Mouse (Mus musculus) neural tube, embryonic 12.5 days (tissue): ENCODE results near the gene Tnfsf12. TPM values are rescaled to one million over a fixed set of nuclear protein-coding genes. Genes with fewer than 3 reads are reported as not detected.
A peak's percentile ranks its signal among the peaks of the same experiment; 100 is the strongest.
"Not testable (repeated sequence)": the region's sequence is repeated elsewhere in the genome, so short reads cannot be mapped to it uniquely, and the experiment has no call there.

Experiments
- ATAC-seq: fragments of 200-750 bp; cut with Nextera tagmentation; 2 replicates; pipeline ENCODE4 v1.8.0; 2017; ENCODE audit warnings: low read depth, mild to moderate bottlenecking, moderate TSS enrichment, moderate library complexity; ENCODE audit not compliant: low FRiP score
- H3K27ac ChIP-seq: fragments of 300-500 bp; sonication (generic); 2 replicates; pipeline ENCODE4 v1.5.1; 2016
- H3K27me3 ChIP-seq: fragments of 300-500 bp; sonication (generic); replicated peaks from 2 replicates; pipeline ENCODE4 v1.6.1; 2016; ENCODE audit warnings: mild to moderate bottlenecking
- H3K36me3 ChIP-seq: fragments of 300-500 bp; sonication (generic); 2 replicates; pipeline ENCODE4 v1.6.1; 2016; ENCODE audit warnings: mild to moderate bottlenecking
- H3K4me1 ChIP-seq: fragments of 300-500 bp; sonication (generic); 2 replicates; pipeline ENCODE4 v1.6.1; 2016
- H3K4me2 ChIP-seq: fragments of 300-500 bp; sonication (generic); replicated peaks from 2 replicates; pipeline ENCODE4 v1.6.1; 2016; ENCODE audit warnings: mild to moderate bottlenecking
- H3K4me3 ChIP-seq: fragments of 300-500 bp; sonication (generic); 2 replicates; pipeline ENCODE4 v1.5.1; 2016
- H3K9ac ChIP-seq: fragments of 300-500 bp; sonication (generic); 2 replicates; pipeline ENCODE4 v1.6.1; 2016; ENCODE audit warnings: mild to moderate bottlenecking
- H3K9me3 ChIP-seq: fragments of 300-500 bp; sonication (generic); 2 replicates; pipeline ENCODE4 v1.6.1; 2016; ENCODE audit warnings: mild to moderate bottlenecking
- WGBS: fragments of 180-500 bp; shearing (Covaris S2); methylation state at CpG from one replicate; pipeline ENCODE4 v1.1.7; 2016; 5-methylcytosine and 5-hydroxymethylcytosine counted together
- polyA plus RNA-seq: library from polyadenylated mRNA; unstranded; fragments of >200 nt; fragmentation: Nextera tagmentation; extraction: Ambion mirVana; gene quantifications from 2 replicates; pipeline ENCODE4 v1.2.1, GENCODE M21; 2016

Tnfsf12 gene
- polyA plus RNA-seq, 1 experiment from 2014 or later: 1.9 TPM

GRCm38 (mm10) chr11:69702886-69703285 is 7.2 kb upstream of the Tnfsf12 start:
- H3K9ac ChIP-seq, H3K27ac ChIP-seq, ATAC-seq, H3K27me3 ChIP-seq, H3K4me2 ChIP-seq, H3K4me3 ChIP-seq, H3K9me3 ChIP-seq, H3K36me3 ChIP-seq, H3K4me1 ChIP-seq: not testable (repeated sequence)
- WGBS: 93% methylated on average over 10 of the region's 10 CpGs

- Histone ChIP-seq H3K9me3 (no peaks in the 10 kb centered on the region), H3K36me3 (no peaks in the 10 kb centered on the region), H3K4me2 (no peak overlapping the region), H3K27ac (no peak overlapping the region), H3K27me3 (0 out of 2 replicates have a peak, but pooled peaks cover 2% of the 10 kb centered on the region), H3K4me1 (peaks cover 13% of the 10 kb centered on the region), H3K4me3 (no peak overlapping the region), H3K9ac (no peak overlapping the region)
- no peak for ATAC-seq
- 76% methylated on average over 1 of the region's 1 CpGs for WGBS
Measured at GRCm38 (mm10) chr11:69699595-69699994, 3.9 kb upstream of the Tnfsf12 start.

GRCm38 (mm10) chr11:69698574-69698973 is 2.9 kb upstream of the Tnfsf12 start:
- no peak for ATAC-seq
- Histone ChIP-seq H3K9ac (no peak overlapping the region), H3K9me3 (no peaks in the 10 kb centered on the region), H3K27me3 (0 out of 2 replicates have a peak, but pooled peaks cover 2% of the 10 kb centered on the region), H3K4me3 (no peak overlapping the region), H3K36me3 (no peaks in the 10 kb centered on the region), H3K4me2 (no peak overlapping the region), H3K27ac (no peak overlapping the region), H3K4me1 (peaks cover 13% of the 10 kb centered on the region)
- 70% methylated on average over 5 of the region's 5 CpGs for WGBS

GRCm38 (mm10) chr11:69697396-69697795 is 1.7 kb upstream of the Tnfsf12 start:
- no peak for ATAC-seq
- H3K36me3 ChIP-seq: no peaks in the 10 kb centered on the region
- 91% methylated on average over 3 of the region's 3 CpGs for WGBS
- no peak overlapping the region for H3K27ac ChIP-seq
- no peaks in the 10 kb centered on the region for H3K9me3 ChIP-seq
- H3K9ac ChIP-seq: no peak overlapping the region
- no peak overlapping the region for H3K4me3 ChIP-seq
- 0 out of 2 replicates have a peak, but pooled peaks cover 2% of the 10 kb centered on the region for H3K27me3 ChIP-seq
- H3K4me2 ChIP-seq: no peak overlapping the region
- H3K4me1 ChIP-seq: peaks cover 13% of the 10 kb centered on the region

GRCm38 (mm10) chr11:69695046-69695360 is 646 bp downstream of the Tnfsf12 start:
- Histone ChIP-seq H3K4me2 (peak overlapping the region; percentile 92), H3K4me1 (peaks cover 13% of the 10 kb centered on the region), H3K9me3 (no peaks in the 10 kb centered on the region), H3K36me3 (no peaks in the 10 kb centered on the region), H3K4me3 (peak overlapping the region; percentile 44), H3K27me3 (0 out of 2 replicates have a peak, but pooled peaks cover 2% of the 10 kb centered on the region), H3K27ac (no peak overlapping the region), H3K9ac (peak overlapping the region; percentile 83; the same call in 1 of the 2 replicates)
- WGBS: 35% methylated on average over 6 of the region's 6 CpGs
- ATAC-seq: no peak

GRCm38 (mm10) chr11:69693421-69693965 is 2.2 kb downstream of the Tnfsf12 start:
- Histone ChIP-seq H3K4me2 (no peak overlapping the region), H3K9ac (no peak overlapping the region), H3K27ac (no peak overlapping the region), H3K4me3 (no peak overlapping the region), H3K4me1 (peaks cover 13% of the 10 kb centered on the region), H3K36me3 (no peaks in the 10 kb centered on the region), H3K9me3 (no peaks in the 10 kb centered on the region), H3K27me3 (0 out of 2 replicates have a peak, but pooled peaks cover 2% of the 10 kb centered on the region)
- 75% methylated on average over 11 of the region's 11 CpGs for WGBS
- no peak for ATAC-seq

DNA sequence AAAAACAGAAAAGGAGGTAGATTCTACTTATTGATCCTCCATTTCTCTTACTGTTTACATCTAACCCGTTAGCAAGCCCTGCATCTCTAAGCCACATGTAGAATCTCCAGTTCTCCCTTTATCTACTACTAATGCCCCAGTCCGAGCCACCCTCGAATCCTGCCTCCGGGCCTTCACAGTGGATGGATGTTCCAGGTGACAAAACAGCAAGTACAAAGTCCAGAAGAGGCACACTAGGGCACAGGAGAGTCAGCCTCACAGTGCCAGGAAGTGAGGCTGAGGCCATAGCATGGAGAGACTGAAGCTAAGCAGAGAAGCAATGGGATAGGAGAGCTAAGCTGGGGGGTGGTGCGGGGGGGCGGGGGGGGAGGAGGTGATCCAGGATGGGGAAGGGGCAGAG is 2.8 kb downstream of the Tnfsf12 start:
- H3K4me1 ChIP-seq: peaks cover 13% of the 10 kb centered on the region
- no peak overlapping the region for H3K4me3 ChIP-seq
- H3K27ac ChIP-seq: no peak overlapping the region
- 0 out of 2 replicates have a peak, but pooled peaks cover 2% of the 10 kb centered on the region for H3K27me3 ChIP-seq
- no peak overlapping the region for H3K9ac ChIP-seq
- no peaks in the 10 kb centered on the region for H3K9me3 ChIP-seq
- no peak overlapping the region for H3K4me2 ChIP-seq
- H3K36me3 ChIP-seq: no peaks in the 10 kb centered on the region
- ATAC-seq: no peak
- WGBS: 94% methylated on average over 6 of the region's 6 CpGs

DNA sequence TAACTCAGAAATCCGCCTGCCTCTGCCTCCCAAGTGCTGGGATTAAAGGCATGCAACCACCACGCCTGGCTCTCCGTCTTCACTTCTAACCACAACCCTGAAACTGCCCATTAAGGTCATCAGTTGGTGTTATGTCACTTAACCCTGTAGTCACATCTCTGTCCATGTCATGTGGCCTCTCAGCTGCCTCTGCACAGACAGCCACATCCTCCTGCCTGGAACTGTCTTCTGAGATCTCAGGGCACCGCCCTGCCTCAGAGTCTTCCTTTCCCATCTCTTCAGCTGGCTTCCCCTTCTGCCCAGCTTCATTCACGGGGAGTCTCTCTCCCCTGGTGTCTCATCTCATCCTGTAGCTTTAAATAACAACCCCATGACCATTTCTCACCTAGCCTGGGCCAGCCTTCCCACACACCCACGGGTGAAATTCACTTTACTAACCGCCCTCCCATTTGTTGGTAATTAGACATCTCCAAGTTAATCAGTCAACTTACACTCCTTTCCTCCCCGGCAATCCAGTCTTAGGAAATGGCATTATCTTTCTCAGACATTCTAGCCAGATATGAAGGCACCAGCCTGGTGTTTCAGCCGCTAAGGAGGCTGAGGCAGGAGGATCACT is 3.3 kb downstream of the Tnfsf12 start:
- Histone ChIP-seq H3K9me3 (no peaks in the 10 kb centered on the region), H3K4me2 (no peak overlapping the region), H3K36me3 (no peaks in the 10 kb centered on the region), H3K4me3 (no peak overlapping the region), H3K4me1 (peaks cover 13% of the 10 kb centered on the region), H3K27me3 (0 out of 2 replicates have a peak, but pooled peaks cover 2% of the 10 kb centered on the region), H3K27ac (no peak overlapping the region), H3K9ac (no peak overlapping the region)
- WGBS: 80% methylated on average over 9 of the region's 9 CpGs
- ATAC-seq: no peak

DNA sequence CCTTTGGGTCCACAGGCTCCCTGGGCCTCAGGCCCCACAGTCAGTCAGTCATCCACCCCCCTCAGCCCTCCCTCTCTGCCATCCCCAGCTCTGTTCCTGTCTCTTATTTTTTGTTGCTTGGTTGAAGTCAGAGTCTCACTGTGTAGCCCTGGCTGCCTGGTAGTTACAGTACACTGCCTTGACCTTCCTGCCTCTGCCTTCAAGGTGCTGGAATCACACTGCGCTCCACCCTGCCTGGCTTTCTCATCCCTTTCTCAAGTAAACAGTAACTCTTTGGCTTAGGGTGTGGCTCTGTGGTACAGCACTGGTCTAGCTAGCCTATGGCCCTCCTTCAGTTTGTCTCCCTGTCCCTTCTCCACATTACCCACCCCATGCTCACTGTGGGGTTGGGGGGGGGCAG is 5.8 kb downstream of the Tnfsf12 start:
- no peak overlapping the region for H3K9ac ChIP-seq
- no peak for ATAC-seq
- H3K4me3 ChIP-seq: no peak overlapping the region
- H3K4me2 ChIP-seq: no peak overlapping the region
- H3K27ac ChIP-seq: no peak overlapping the region
- H3K4me1 ChIP-seq: 0 out of 2 replicates have a peak, but pooled peaks cover 1% of the 10 kb centered on the region
- H3K36me3 ChIP-seq: no peaks in the 10 kb centered on the region
- H3K9me3 ChIP-seq: no peaks in the 10 kb centered on the region
- 87% methylated on average over 1 of the region's 1 CpGs for WGBS
- H3K27me3 ChIP-seq: 0 out of 2 replicates have a peak, but pooled peaks cover 2% of the 10 kb centered on the region

GRCm38 (mm10) chr11:69687061-69687460 is 8.6 kb downstream of the Tnfsf12 start:
- Histone ChIP-seq H3K9ac (no peak overlapping the region), H3K36me3 (no peaks in the 10 kb centered on the region), H3K4me3 (no peak overlapping the region), H3K4me2 (no peak overlapping the region), H3K27ac (no peak overlapping the region), H3K4me1 (peaks cover 5% of the 10 kb centered on the region), H3K27me3 (no peaks in the 10 kb centered on the region), H3K9me3 (no peaks in the 10 kb centered on the region)
- 65% methylated on average over 5 of the region's 5 CpGs for WGBS
- no peak for ATAC-seq

- Histone ChIP-seq H3K4me3 (no peak overlapping the region), H3K27me3 (no peaks in the 10 kb centered on the region), H3K4me1 (peaks cover 5% of the 10 kb centered on the region), H3K9ac (no peak overlapping the region), H3K36me3 (no peaks in the 10 kb centered on the region), H3K4me2 (no peak overlapping the region), H3K9me3 (no peaks in the 10 kb centered on the region), H3K27ac (no peak overlapping the region)
- 28% methylated on average over 4 of the region's 4 CpGs for WGBS
- ATAC-seq: no peak
Measured at GRCm38 (mm10) chr11:69686377-69686776, 9.3 kb downstream of the Tnfsf12 start.

- no peaks in the 10 kb centered on the region for H3K36me3 ChIP-seq
- no peak within 1 kb of the TSS for H3K4me2 ChIP-seq
- no peak within 1 kb of the TSS for H3K4me3 ChIP-seq
- H3K9me3 ChIP-seq: no peaks in the 10 kb centered on the region
- no peaks in the 10 kb centered on the region for H3K27me3 ChIP-seq
- 79% methylated on average over 10 of the region's 10 CpGs for WGBS
- ATAC-seq: no peak
- H3K4me1 ChIP-seq: peaks cover 11% of the 10 kb centered on the region
- H3K27ac ChIP-seq: no peak within 1 kb of the TSS
- no peak within 1 kb of the TSS for H3K9ac ChIP-seq
Measured at GRCm38 (mm10) chr11:69685526-69686148, 10.0 kb downstream of the Tnfsf12 start, which contains the start of gene Tnfsf13. Gene Tnfsf13, minus strand, starts transcription at chr11:69685784.
